Mouse (Mus musculus) gastrocnemius, postnatal 4 days (tissue): ENCODE measurements around the gene Rapgef3. TPM values are rescaled to one million over a fixed set of nuclear protein-coding genes. Genes with fewer than 3 reads are reported as not detected.

ENCODE experiments used
- DNase-seq, 2 experiments: peaks; one replicate each; pipeline ENCODE4 v3.0.0; 2021 to 2022; ENCODE audit warnings: low spot score in 2 of 2, mixed read lengths in 2 of 2
- total RNA-seq, 2 experiments: library from RNA; stranded (reverse); gene quantifications; 2 replicates each; pipeline ENCODE4 v1.2.3; 2021

Gene Rapgef3
- total RNA-seq, 2 experiments from 2014 or later: 9.4 to 11.0 TPM

- no peak for DNase-seq
Measured at GRCm38 (mm10) chr15:97724346-97725197, 43.2 kb downstream of the Rapgef3 start.

- DNase-seq: no peak
Measured at GRCm38 (mm10) chr15:97723536-97724345, 44.0 kb downstream of the Rapgef3 start.

- DNase-seq: no peak
Measured at GRCm38 (mm10) chr15:97721008-97721701, 46.6 kb downstream of the Rapgef3 start.

GRCm38 (mm10) chr15:97720026-97720675 lies 47.6 kb downstream of the Rapgef3 start:
- DNase-seq: no peak

- DNase-seq: no peak
Measured at GRCm38 (mm10) chr15:97719494-97719893, 48.3 kb downstream of the Rapgef3 start.

- no peak for DNase-seq
Measured at GRCm38 (mm10) chr15:97718535-97719155, 49.1 kb downstream of the Rapgef3 start.

- peak in 1 of 2 experiments; percentile 58 for DNase-seq
Measured at GRCm38 (mm10) chr15:97717861-97718534, 49.8 kb downstream of the Rapgef3 start.

GRCm38 (mm10) chr15:97716782-97717181 lies 51.0 kb downstream of the Rapgef3 start:
- DNase-seq: no peak

- no peak for DNase-seq
Measured at GRCm38 (mm10) chr15:97715734-97716133, 52.0 kb downstream of the Rapgef3 start.

- DNase-seq: no peak
Measured at GRCm38 (mm10) chr15:97715083-97715482, 52.7 kb downstream of the Rapgef3 start.

GRCm38 (mm10) chr15:97712546-97712945 lies 55.2 kb downstream of the Rapgef3 start:
- no peak for DNase-seq

GRCm38 (mm10) chr15:97710906-97711305 lies 56.9 kb downstream of the Rapgef3 start:
- no peak for DNase-seq

GRCm38 (mm10) chr15:97705211-97706050 lies 62.3 kb downstream of the Rapgef3 start, which contains the start of gene Rpap3:
Gene Rpap3 (minus strand): TSS chr15:97705825.
- DNase-seq: peak; percentile 75 to 87

GRCm38 (mm10) chr15:97696616-97697015 lies 71.2 kb downstream of the Rapgef3 start:
- DNase-seq: no peak

Other genes with a start within 250 kb of the Rapgef3 start
- 10 to 100 TPM; 15.2 to 15.7 TPM for gene Rpap3, start 62.1 kb downstream of the Rapgef3 start, total RNA-seq
- gene Endou, start 36.6 kb downstream of the Rapgef3 start, total RNA-seq: under 1 TPM; 0.74 to 0.86 TPM
- gene Slc48a1, start 10.5 kb upstream of the Rapgef3 start, total RNA-seq: 10 to 100 TPM; 32.6 to 35.4 TPM
- 10 to 100 TPM; 53.6 to 57.9 TPM for gene Hdac7, start 76.5 kb upstream of the Rapgef3 start, total RNA-seq
- under 1 TPM; 0.15 to 0.47 TPM for gene Vdr, start 142.7 kb upstream of the Rapgef3 start, total RNA-seq
- 10 to 100 TPM; 22.6 to 23.0 TPM for gene Tmem106c, start 196.2 kb upstream of the Rapgef3 start, total RNA-seq
- gene Col2a1, start 236.7 kb upstream of the Rapgef3 start, total RNA-seq: 10 to 100 TPM; 20.0 to 36.3 TPM